Mouse (Mus musculus): ENCODE measurements around the gene E130309D02Rik.
A peak's percentile ranks its signal among the peaks of the same experiment; 100 is the strongest.

The E130309D02Rik gene

DNA sequence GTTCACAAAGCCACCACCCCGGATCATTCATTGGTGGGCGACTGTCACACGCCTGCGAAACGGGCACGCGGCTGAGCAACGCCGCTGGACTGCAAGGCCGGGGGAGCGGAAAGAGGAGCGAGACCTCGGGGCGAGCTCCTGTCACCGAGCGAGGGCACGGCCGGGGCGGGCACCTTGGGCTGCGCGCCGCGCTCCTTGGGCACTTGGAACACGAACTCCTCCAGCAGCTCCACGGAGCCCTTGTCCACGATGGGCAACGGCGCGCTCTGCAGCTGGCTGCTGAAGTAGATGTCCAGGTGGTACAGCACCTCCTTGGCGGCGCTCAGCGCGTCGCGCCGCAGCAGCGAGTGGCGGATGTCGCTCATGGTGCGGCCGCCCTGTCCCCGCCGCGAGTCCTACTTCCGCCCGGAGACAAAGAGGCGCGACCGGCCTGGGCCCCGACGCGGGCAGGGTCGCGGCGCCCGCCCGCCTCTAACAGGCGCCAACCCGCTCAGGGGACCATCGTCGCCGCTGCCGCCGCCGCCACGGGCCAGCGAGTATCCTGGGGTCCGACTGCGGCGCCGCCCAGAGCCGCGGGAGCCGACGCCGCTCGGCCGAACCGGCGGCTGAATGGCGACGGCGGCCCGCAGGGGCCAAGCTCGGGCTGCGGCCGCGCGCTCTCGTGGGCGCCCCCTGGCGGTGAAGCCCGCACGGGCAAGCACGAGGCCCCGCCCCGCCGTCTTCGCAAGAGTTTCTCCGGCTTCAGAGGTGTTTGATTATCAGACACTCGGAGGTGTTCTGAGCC, at the start of gene E130309D02Rik:
Gene E130309D02Rik, minus strand, starts transcription at position 631 of the 784 bp plus-strand sequence.
- DNase-seq (ENCODE audit: low read depth, low spot score) = peak; percentile 52

DNA sequence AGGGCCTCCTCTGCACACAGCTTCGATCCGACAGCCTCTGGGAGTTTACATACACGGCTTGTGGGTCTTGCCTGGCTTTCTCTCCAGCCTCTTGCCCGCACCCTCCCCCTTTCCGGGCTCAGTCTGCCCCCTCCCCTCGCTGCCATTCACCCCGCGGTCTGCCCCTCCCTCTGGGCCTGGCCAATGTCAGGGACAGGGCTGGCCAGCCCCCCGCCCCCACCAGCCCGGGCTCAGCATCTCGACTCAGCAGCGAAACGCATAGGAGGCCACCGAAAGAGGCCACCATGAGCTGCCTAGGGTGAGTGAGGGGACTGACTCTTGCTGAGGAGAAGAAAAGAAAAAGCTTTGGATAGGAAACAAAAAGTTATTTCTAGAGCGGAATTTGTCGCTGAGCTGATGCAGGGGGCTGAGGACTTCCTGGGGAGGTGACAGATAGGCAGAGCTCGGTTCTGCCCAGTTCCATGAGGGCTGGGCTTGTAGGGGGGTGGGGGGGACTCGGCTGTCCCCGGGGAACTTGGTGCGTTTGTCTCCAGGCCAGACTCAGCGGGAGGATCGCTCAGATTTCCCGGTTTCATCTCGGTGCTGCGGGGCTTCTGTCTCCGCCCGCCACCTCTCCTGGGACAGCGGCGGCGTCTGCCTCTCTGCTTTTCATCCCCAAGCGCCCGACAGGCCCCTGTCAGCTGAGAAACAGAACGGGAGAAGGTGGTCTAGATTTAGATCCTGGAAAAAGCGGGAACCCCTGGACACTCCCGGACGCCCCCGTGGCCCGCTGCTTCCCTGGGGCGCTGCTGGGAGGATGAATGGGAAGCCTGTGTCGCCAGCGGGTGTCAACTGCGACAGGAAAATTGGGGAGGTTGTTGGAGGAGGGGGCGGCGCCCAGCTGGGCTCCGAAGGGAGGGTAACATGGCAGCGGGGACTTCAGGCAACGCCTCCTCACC, 48.8 kb upstream of the E130309D02Rik start:
- no peak for DNase-seq (ENCODE audit: low read depth, low spot score)

DNA sequence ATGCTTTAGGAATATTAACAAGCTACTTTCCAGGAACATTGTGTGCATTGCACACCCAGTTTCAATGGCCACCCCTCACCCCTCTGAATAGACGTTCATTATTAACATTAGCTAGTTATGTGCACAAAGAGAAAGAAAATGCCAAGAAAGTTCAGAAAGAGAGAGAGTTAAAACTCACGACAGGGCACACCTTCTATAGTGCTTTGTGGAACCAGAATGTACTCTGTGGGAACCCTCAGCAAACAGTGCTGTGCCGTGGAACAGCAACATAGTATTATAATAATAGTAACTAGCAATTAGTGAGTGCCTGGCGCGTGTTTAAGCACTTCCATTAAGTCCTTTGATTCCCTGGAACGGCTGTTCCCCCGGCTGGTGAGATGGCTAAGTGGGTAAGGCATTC, 46.3 kb upstream of the E130309D02Rik start:
- DNase-seq (ENCODE audit: low read depth, low spot score) = no peak

DNA sequence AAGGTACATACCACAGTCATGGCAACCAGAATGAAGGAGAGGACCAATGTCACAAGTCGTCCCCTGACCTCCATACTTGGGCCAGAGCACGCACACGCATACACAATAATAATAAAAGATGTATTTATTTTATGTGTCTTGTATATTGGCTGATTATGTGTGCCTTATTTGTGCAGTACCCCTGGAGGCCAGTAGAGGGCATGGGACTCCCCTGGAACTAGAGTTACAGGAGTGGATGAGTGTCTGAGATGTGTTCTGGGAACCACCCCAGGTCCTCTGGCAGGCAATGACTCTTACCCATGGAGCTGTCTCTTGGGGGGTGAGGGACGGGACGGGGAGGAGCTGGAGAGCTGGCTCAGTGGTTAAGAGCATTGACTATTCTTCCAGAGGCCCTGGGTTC, 44.8 kb upstream of the E130309D02Rik start:
- no peak for DNase-seq (ENCODE audit: low read depth, low spot score)

DNA sequence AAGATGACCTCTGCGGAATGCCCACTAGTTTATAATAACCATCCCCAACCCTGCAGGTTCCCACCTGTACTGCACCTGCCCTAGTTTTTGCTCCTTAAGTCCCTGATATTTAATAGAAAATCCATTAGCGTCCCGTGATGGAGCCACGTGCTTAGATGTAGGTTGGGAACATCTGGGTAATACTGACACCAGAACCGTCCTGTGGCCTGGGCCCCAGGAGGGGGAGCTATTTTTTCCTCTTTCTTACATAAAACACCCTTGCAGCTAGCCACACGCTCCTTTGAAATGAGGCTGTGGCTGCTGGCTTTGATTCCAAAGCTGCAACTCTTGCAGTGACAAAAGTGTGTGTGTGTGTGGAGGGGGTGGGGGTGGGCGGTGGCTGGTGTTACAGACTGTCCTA, 44.1 kb upstream of the E130309D02Rik start:
- no peak for DNase-seq (ENCODE audit: low read depth, low spot score)

DNA sequence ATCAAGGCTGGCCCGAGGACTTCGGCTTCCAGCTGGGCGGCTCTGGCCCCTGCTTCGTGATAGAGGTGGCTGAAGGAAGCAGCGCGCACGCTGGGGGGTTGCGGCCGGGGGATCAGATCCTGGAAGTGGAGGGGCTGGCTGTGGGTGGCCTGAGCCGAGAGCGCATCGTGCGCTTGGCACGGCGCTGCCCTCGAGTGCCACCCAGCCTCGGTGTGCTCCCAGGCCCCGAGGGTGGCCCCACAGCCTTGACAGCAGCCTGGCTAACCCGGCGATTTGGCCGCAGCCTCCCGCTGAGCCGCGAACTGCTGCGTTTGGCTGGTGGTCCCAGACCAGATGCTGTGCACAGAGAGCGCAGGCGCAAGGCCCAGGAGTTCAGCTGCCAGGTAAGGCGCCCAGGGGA, 42.4 kb upstream of the E130309D02Rik start:
- DNase-seq (ENCODE audit: low read depth, low spot score) = no peak

DNA sequence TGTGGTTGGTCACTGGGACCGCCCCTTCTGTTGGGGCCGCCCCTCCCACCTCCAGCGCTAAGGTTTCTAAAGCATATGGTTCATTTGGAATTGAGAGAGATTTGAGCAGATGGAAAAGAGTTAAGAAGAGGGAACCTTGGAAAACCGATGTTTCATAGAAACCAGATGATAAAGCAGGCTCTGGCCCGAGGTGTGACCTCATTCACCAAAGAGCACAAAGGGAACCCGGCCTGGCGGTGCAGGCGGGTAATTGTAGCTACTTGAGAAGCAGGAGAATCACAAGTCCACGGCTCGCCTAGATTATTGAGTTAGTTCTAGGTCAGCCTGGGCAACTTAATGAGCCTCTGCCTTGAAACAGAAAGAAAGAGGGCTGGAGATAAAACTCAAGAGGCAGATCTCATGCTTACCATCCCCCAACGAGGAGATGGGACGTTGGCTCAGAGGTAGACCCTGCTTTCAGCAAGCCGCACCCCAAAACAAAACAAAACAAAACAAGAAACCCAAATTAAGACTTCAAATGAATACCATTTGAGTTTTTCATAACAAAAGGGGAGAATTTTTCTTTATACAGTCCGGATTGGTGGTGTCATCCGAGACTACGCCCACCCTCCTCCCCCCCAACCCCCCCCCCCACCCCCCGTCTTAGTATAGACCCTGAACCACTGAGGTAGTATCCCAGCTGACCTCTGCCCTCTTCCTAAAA, 41.7 kb upstream of the E130309D02Rik start, which contains the start of gene Grid2ip:
Gene Grid2ip, plus strand, starts transcription at position 653 of the 703 bp plus-strand sequence.
- no peak for DNase-seq (ENCODE audit: low read depth, low spot score)

DNA sequence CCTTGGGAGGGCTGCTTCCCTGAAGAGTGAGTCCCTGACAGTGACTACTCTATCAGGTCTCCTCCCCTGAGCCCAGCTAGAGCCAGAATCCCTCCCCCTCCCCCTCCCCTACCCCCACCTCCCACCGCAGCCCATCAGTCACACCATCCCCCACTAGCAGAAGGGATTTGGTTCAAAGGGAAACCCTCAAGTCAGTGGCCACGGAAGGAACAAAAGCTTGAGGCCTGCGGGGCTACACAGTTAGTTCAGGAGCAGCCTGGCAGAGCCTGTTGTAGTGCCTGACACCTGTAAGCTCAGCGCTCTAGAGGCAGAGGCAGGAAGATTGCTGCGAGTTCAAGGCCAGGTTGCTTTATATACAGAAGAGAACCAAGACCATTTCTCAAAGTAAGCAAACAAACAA, 40.9 kb upstream of the E130309D02Rik start:
- no peak for DNase-seq (ENCODE audit: low read depth, low spot score)

DNA sequence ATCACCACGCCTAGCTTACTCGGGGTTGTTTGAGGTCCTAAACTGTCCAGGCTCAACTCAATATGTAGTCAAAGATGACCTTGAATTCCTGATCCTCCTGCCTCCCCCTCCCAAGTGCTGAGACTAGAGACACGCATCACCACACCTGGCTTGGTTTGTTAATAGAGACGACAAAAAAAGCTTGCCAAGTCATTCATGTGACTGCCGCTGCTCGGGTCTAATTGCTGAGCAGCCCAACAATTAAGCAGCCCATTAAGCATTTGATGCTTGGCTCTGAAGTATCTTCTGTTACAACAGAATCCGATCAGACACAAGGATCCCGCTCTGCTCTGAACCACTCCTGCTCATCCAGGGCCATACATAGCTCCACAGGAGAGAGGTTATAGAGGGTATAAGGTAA, 31.2 kb upstream of the E130309D02Rik start:
- DNase-seq (ENCODE audit: low read depth, low spot score) = no peak

DNA sequence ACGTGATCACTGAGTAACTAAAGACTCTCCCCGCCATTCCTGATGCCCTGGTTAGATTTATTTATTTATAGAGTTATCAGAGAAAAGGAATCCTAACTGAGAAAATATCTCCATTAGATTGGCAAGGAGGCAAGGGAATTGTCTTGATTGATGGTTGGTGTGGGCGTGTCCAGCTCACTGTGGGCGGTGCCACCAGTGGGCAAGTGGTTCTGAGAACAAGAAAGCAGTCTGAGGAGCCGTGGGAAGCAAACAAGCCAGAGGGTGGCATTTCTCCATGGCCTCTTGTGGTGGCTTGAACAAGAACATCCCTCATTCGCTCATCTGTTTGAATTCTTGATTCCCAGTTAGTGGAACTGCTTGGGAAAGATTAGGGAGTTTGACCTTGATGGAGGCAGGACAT, 24.4 kb upstream of the E130309D02Rik start:
- DNase-seq (ENCODE audit: low read depth, low spot score) = no peak

DNA sequence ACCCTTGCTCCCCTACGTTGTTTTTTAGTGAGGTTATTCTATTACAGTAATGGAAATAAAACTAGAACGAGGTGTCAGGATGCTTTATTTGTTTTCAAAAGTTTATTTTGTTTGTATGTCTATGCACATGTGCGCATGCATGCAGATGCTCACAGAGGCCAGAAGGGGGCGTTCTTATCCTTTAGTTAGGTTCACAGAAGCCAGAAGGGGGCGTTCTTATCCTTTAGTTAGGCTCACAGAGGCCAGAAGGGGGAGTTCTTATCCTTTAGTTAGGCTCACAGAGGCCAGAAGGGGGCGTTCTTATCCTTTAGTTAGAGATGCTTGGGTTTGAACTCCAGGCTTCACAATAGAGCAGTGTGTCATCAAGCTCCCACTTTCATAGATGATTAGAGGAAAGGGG, 21.4 kb upstream of the E130309D02Rik start:
- DNase-seq (ENCODE audit: low read depth, low spot score) = no peak

DNA sequence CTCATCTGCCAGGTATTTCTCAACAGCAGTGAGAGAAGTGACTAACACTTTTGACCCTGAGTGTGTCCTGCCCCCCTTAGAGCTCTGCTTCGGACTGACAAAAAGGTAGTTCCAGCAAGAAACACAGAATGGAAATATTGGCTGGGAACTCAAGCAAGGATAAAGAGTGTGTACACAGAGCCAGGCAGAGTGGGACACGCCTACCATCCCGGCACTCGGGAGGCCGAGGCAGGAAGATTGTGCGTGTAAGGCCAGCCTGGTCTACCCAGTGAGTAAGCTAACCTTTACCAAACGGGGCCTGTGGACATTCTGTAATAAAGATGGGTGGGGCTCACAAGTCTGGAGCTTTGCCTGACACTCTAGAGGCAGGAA, 19.9 kb upstream of the E130309D02Rik start:
- DNase-seq (ENCODE audit: low read depth, low spot score) = no peak

DNA sequence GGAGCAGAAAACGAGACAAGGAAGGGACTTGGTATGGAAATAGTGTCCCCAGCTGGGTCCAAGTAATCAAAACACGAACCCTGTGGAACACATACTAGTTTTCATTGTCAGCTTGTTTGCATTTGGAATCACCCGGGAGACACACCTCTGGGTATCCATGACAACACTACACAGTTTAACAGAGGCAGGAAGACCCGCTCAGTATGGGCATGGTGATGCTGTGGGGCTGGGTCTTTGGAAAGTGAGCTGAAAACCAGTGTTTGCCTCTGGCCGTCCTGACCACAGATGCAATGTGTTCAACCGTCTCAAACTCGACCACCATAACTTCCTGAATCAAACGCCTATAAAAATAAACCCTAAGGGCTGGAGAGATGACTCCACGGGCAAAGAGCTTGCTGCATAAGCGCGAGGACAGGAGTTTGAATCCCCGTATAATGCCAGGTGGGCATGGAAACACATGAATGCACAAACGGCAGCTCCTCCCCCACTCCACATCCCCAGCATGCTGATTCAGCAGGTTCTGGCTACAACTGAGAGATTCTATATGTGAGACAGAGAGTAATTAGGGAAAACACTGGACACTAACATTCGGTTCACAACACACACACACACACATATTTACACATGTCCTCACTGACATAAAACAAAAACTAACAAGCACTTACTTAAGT, 19.4 kb upstream of the E130309D02Rik start:
- DNase-seq (ENCODE audit: low read depth, low spot score) = no peak

DNA sequence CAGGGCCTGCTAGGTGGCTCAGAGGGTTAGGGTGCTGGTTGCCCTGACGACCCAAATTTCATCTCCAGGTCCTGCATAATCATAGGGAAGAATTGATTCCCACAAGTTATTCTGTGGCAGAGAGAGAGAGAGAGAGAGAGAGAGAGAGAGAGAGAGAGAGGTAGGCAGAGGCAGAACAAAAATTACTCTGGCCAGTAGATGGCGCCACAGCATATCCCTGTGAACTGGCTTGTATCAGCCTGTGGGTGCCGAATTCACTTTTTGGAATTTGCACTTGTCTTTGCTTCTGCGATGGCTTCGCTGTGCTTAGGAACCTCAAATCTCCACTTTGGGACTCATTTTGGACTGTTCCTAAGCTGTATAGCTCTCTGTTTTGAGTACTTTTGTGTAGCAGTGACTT, 18.7 kb upstream of the E130309D02Rik start:
- peak; percentile 28 for DNase-seq (ENCODE audit: low read depth, low spot score)

DNA sequence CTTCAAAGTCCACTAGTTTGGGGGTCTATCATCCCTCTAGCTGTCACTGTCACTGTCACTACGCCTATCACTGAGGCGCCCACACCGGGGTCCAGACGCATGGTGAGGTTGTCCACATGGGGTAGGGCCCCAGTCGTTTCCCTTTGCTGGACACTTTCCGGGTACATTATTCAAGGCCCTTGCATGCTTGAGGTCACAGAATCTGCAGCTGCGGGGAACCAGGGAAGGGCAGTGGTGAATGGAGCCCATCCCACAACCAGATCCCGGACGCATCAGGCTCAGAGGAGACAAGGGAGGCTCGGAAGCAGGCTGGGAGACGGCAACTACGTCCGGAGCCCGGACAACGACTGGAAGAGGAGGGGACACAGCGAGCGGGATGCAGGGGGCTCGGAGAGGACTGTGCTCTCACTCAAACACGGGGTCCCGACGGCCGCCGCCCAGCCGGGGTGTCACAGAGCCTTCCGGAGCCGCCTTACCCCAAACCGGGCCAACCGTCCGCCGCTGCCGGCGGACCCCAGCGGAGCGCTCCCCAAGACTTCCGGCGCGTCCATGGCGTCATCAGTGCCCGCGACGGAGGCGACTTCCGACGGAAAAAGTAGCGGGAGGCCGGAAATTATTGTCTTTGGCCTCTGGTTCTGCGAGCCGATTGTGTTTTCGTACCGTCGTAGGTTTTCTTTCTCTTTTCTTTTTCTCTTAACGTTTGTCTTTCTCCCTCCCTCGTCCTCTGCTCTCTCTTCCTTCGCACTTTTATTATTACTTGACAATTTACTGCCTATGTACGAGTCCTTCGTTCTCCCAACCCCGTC, 13.7 kb upstream of the E130309D02Rik start, which contains the start of gene Zdhhc4:
Gene Zdhhc4, minus strand, starts transcription at position 567 of the 806 bp plus-strand sequence.
- DNase-seq (ENCODE audit: low read depth, low spot score) = peak; percentile 84

DNA sequence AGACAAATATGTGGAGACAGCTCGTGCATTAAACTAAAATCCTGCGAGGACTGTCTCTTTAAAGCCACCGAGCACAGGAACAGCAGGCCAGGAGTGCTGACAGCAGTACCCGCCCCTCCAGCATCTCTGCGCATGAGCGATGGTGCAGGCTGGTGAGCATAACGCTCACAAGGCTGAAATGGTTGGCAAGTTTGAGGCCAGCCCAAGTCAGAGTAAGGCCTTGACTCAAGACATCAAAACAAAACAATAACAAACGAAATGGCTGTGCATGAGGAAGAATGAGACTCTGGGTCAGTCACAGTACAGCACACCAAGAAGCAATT, 2.1 kb upstream of the E130309D02Rik start:
- DNase-seq (ENCODE audit: low read depth, low spot score) = no peak

DNA sequence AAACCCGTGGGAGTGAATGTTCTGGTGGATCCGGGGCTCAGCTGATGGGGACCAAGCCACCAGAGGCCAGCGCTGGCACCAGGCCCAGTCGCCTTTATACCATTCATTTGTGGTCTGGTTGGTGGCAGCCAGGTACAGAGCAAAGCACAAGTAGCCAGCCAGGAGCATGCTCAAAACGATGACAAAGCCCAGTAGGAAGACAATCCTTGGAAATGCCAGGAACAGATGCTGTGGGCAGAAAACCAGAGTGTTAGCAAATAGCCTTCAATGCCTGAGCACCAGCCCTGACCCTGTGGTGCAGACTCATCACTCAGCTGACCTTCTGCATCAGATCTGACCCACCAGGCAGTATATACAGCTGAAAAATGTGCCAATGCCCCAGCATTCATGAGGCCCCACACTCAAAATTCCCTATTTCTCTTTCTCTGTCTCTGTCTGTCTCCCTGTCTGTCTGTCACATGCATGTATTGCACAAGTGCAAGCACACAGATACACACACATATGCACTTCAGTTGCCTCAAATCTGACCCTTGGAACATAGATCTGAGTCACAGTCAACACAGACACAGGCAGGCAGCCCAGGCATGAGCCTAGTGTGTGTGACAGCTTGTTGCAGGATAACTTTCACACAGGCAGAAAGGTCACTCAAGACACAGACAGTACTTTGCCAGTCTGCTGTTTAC, 1.6 kb upstream of the E130309D02Rik start:
- DNase-seq (ENCODE audit: low read depth, low spot score) = no peak

DNA sequence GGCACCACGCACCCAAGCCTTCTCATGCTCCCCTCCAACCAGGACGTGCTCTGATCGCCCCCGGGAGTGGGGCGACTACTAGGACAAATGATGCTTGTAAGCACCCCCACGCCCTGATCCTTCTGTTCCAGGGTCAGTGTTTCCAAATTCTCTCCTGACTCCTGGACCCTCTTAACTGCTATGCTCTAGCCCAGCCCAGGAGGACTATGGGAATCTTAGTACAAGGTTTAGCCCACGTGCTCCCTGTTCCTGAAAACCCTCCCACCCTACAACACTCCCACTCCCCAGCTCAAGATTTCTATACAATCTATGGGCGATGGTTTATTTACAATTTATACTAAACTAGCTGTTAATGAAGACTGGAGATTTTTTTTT, 341 bp upstream of the E130309D02Rik start:
- DNase-seq (ENCODE audit: low read depth, low spot score) = no peak

DNA sequence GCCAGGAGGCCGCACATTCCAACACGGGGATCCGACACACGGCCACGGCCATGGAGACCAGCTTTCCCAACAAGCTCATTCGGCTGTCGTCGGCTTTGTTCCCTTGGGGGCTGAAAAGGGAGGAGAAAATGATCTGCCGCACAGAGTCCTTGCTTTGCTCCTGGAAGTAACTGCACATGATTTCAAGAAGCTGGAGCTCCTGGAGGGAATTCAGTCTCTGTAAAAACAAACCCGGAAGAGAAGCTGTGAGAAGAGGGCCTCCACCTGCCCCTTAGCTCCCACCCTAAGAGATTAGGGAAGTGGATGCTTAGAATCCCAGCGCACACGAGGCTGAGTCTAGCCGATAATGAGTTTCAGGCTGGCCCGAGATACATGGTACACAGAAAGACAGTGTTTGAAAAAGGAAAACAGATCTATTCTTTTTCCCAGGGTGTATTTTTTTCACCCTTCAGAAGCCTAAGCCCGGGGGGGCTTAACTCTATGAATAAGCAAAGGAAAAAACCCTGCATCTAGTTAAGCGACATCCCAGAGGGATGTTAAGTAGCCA, 904 bp downstream of the E130309D02Rik start:
- no peak for DNase-seq (ENCODE audit: low read depth, low spot score)

DNA sequence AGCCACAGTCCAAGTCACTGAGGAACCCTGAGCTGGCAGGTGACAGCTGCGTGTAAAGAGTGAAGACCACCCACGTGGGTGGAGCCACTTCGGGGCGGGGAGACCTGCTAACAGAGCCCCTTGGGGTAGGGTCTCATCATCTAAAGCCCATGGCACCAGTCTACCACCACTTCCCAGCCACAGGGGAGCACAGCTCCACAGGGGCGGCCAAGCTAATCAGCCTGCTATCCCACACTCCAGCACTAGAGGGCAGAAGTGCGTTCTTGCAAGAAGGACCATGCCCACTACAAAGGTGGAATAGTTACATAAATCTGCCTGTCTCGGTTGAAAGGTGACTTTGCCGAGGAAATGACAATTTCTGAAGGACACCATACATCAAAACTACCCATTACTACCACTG, 3.3 kb downstream of the E130309D02Rik start:
- peak; percentile 22 for DNase-seq (ENCODE audit: low read depth, low spot score)

All from brain, embryonic 18.5 days (tissue).